Mouse (Mus musculus): ENCODE data around the gene Phex. TPM values are rescaled to one million over a fixed set of nuclear protein-coding genes. Genes with fewer than 3 reads are reported as not detected.
A peak's percentile ranks its signal among the peaks of the same experiment; 100 is the strongest.

Phex gene
- 0.10 and 0.27 TPM in 2 replicates for polyA plus RNA-seq (2016; fragmentation: Nextera tagmentation; extraction: Ambion mirVana)

DNA sequence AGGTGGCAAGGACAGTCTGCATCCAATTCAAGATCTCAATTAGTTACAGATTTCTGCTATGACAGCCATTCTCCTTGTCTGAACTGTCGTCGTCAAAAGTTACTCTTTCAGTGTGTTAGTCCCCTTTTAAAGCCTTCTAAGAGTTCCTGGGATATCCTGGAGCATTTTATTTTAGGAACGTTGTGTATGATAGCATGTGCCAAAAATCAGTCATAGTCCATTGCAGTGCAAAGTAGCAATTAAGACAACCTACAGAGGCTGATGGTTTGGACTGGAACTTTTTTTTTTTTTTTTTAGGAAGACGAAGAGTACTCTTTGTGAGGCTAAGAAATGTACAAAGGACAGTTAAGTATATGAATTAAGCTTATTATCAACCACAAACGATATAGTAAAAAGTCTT, at the start of gene Phex:
Gene Phex, minus strand, starts transcription at position 101 of the 400 bp plus-strand sequence.
- Histone ChIP-seq H3K27me3 (ENCODE audit: insufficient read depth, poor library complexity, severe bottlenecking) (no peaks in the 10 kb centered on the region), H3K36me3 (no peaks in the 10 kb centered on the region), H3K4me1 (replicated peaks) (no peaks in the 10 kb centered on the region), H3K9me3 (no peaks in the 10 kb centered on the region), H3K27ac (no peak within 1 kb of the TSS), H3K4me3 (no peak within 1 kb of the TSS)
- DNase-seq (ENCODE audit: low spot score), result no peak
- WGBS, result 71% methylated on average over 5 of the region's 5 CpGs

GRCm38 (mm10) chrX:157462716-157463115, 47.6 kb upstream of the Phex start:
- Histone ChIP-seq H3K9me3 (no peaks in the 10 kb centered on the region), H3K4me1 (replicated peaks) (no peaks in the 10 kb centered on the region), H3K36me3 (peaks cover 44% of the 10 kb centered on the region), H3K27me3 (ENCODE audit: insufficient read depth, poor library complexity, severe bottlenecking) (no peaks in the 10 kb centered on the region), H3K4me3 (no peak overlapping the region), H3K27ac (no peak overlapping the region)
- WGBS, result 79% methylated on average over 3 of the region's 3 CpGs
- DNase-seq (ENCODE audit: low spot score), result no peak

DNA sequence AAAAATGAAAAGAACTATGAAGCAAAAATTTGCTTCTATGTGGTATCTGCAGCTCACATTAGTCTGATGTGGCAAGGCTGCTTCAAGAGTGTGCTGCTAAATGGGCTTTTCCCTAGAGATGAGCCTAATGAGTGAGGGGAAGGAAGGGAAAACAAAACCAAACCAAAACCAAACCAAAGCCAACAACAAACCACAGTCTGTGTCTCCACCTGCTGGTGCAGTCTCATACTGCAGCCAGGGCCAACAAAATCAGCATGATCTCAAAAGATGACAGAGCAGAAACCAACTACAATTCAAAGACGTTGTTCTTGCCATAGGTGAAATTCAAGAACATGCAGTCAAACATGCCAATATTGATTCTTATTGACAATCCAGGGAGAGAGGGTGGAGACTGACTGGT, 39.3 kb upstream of the Phex start:
- Histone ChIP-seq H3K9me3 (no peaks in the 10 kb centered on the region), H3K36me3 (peaks cover 40% of the 10 kb centered on the region), H3K27ac (no peak overlapping the region), H3K4me1 (replicated peaks) (no peaks in the 10 kb centered on the region), H3K27me3 (ENCODE audit: insufficient read depth, poor library complexity, severe bottlenecking) (no peaks in the 10 kb centered on the region), H3K4me3 (no peak overlapping the region)
- WGBS, result 61% methylated on average over 1 of the region's 1 CpGs
- peak; percentile 41 for DNase-seq (ENCODE audit: low spot score)

DNA sequence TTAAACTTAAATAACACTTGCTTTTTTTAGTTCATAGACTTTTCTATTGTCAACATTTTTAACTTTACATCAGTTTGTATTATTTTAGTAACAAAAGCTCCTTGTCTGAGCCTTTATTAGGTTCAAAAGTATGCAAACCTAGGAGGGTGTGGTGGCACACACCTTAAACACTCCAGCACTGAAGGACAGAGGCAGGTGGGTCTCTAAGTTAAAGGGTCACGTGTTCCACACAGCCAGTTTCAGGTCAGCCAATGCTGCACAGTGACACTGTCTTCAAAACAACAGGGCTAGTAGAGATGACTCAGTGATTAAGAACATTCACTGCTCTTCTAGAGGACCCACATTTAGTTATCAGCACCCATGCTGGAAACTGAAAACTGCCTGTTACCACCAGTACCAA, 33.9 kb upstream of the Phex start:
- Histone ChIP-seq H3K27ac (no peak overlapping the region), H3K4me1 (replicated peaks) (no peaks in the 10 kb centered on the region), H3K4me3 (no peak overlapping the region), H3K36me3 (peaks cover 22% of the 10 kb centered on the region), H3K27me3 (ENCODE audit: insufficient read depth, poor library complexity, severe bottlenecking) (no peaks in the 10 kb centered on the region), H3K9me3 (no peaks in the 10 kb centered on the region)
- WGBS, result 89% methylated on average over 1 of the region's 1 CpGs
- DNase-seq (ENCODE audit: low spot score), result no peak

GRCm38 (mm10) chrX:157447431-157447830, 32.3 kb upstream of the Phex start:
- Histone ChIP-seq H3K9me3 (no peaks in the 10 kb centered on the region), H3K36me3 (peaks cover 24% of the 10 kb centered on the region), H3K4me3 (no peak overlapping the region), H3K27ac (no peak overlapping the region), H3K27me3 (ENCODE audit: insufficient read depth, poor library complexity, severe bottlenecking) (no peaks in the 10 kb centered on the region), H3K4me1 (replicated peaks) (no peaks in the 10 kb centered on the region)
- 86% methylated on average over 6 of the region's 6 CpGs for WGBS
- no peak for DNase-seq (ENCODE audit: low spot score)

- no peaks in the 10 kb centered on the region for H3K9me3 ChIP-seq
- H3K4me3 ChIP-seq, result no peak overlapping the region
- no peaks in the 10 kb centered on the region for H3K36me3 ChIP-seq
- no peaks in the 10 kb centered on the region for H3K4me1 ChIP-seq (replicated peaks)
- DNase-seq (ENCODE audit: low spot score), result no peak
- H3K27me3 ChIP-seq (ENCODE audit: insufficient read depth, poor library complexity, severe bottlenecking), result no peaks in the 10 kb centered on the region
- 84% methylated on average over 1 of the region's 1 CpGs for WGBS
- no peak overlapping the region for H3K27ac ChIP-seq
These were observed 19.7 kb upstream of the Phex start for GRCm38 (mm10) chrX:157434768-157435167.

DNA sequence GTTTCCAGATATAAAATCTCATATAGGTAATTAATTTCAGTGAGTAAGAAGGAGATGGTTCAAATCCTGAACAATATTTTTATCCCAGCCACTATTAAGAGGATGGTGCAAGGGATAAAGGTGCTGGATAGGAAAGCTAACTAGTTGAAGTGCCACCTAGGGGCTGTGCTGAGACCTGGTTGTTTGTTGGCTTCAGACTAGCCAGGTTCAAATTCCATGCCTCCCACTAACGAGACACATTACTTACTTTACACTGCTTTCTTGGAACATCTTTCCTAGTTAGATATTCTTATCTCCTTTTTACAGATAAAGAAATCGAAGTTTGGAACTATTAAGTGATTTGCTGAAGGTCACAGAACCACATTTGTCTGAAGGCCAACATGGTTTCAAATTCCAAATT, 4.3 kb upstream of the Phex start:
- WGBS, result 71% methylated on average over 2 of the region's 2 CpGs
- no peaks in the 10 kb centered on the region for H3K4me1 ChIP-seq (replicated peaks)
- no peaks in the 10 kb centered on the region for H3K27me3 ChIP-seq (ENCODE audit: insufficient read depth, poor library complexity, severe bottlenecking)
- no peak overlapping the region for H3K4me3 ChIP-seq
- H3K36me3 ChIP-seq, result no peaks in the 10 kb centered on the region
- no peak overlapping the region for H3K27ac ChIP-seq
- no peaks in the 10 kb centered on the region for H3K9me3 ChIP-seq
- DNase-seq (ENCODE audit: low spot score), result no peak

- Histone ChIP-seq H3K27ac (no peak overlapping the region), H3K4me3 (no peak overlapping the region), H3K27me3 (ENCODE audit: insufficient read depth, poor library complexity, severe bottlenecking) (no peaks in the 10 kb centered on the region), H3K4me1 (replicated peaks) (no peaks in the 10 kb centered on the region), H3K36me3 (no peaks in the 10 kb centered on the region), H3K9me3 (no peaks in the 10 kb centered on the region)
- 80% methylated on average over 6 of the region's 6 CpGs for WGBS
- no peak for DNase-seq (ENCODE audit: low spot score)
These were observed 10.2 kb downstream of the Phex start for GRCm38 (mm10) chrX:157404919-157405318.

GRCm38 (mm10) chrX:157391241-157391640, 23.9 kb downstream of the Phex start:
- Histone ChIP-seq H3K36me3 (no peaks in the 10 kb centered on the region), H3K4me1 (replicated peaks) (no peaks in the 10 kb centered on the region), H3K27ac (no peak overlapping the region), H3K9me3 (no peaks in the 10 kb centered on the region), H3K27me3 (ENCODE audit: insufficient read depth, poor library complexity, severe bottlenecking) (no peaks in the 10 kb centered on the region), H3K4me3 (no peak overlapping the region)
- DNase-seq (ENCODE audit: low spot score), result no peak
- 66% methylated on average over 2 of the region's 2 CpGs for WGBS

DNA sequence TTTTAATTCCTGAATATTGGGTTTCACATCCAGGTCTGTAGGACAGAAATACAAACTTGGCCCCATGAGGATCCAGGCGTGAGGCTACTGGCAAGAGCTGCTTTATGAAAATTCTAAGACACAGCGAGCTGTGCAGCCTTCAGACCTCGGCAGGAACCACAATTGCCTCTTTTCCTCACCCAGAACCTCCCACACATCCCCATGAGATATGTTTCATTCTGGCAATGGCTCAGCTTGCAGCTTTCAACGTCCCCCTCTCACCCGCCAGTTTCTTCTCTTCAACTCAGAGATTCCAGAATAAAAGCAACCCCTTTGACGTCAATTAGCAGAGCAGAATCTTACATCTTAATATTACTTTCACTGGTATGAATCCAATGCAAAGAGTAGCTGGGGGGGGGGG, 25.0 kb downstream of the Phex start:
- DNase-seq (ENCODE audit: low spot score), result no peak
- H3K27ac ChIP-seq, result no peak overlapping the region
- no peaks in the 10 kb centered on the region for H3K4me1 ChIP-seq (replicated peaks)
- H3K4me3 ChIP-seq, result no peak overlapping the region
- H3K27me3 ChIP-seq (ENCODE audit: insufficient read depth, poor library complexity, severe bottlenecking), result no peaks in the 10 kb centered on the region
- H3K36me3 ChIP-seq, result no peaks in the 10 kb centered on the region
- WGBS, result 73% methylated on average over 6 of the region's 6 CpGs
- no peaks in the 10 kb centered on the region for H3K9me3 ChIP-seq

GRCm38 (mm10) chrX:157388419-157388818, 26.7 kb downstream of the Phex start:
- H3K9me3 ChIP-seq, result no peaks in the 10 kb centered on the region
- H3K27ac ChIP-seq, result no peak overlapping the region
- H3K36me3 ChIP-seq, result no peaks in the 10 kb centered on the region
- no peaks in the 10 kb centered on the region for H3K27me3 ChIP-seq (ENCODE audit: insufficient read depth, poor library complexity, severe bottlenecking)
- no peak overlapping the region for H3K4me3 ChIP-seq
- no peaks in the 10 kb centered on the region for H3K4me1 ChIP-seq (replicated peaks)
- WGBS, result 85% methylated on average over 3 of the region's 3 CpGs
- no peak for DNase-seq (ENCODE audit: low spot score)

DNA sequence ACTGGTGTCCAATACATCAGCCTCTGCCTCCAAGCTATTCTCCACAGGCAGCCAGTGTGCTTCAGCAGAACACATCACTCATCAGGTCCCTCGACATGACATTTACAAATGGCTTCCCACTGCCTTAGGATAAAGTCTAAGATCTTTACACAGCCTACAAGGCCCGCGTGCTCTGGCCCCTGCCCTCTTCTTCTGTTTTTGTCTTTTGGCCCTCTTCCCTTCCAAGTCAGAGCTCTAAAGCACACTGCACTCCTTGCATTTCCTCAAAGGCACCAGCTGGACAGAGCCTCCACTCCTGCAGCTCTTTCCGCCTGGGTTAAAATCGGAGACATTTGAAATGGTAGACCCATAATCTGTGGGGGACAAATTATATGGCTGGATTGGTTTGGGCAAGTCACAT, 28.1 kb downstream of the Phex start:
- no peaks in the 10 kb centered on the region for H3K4me1 ChIP-seq (replicated peaks)
- no peak overlapping the region for H3K4me3 ChIP-seq
- H3K36me3 ChIP-seq, result no peaks in the 10 kb centered on the region
- no peaks in the 10 kb centered on the region for H3K27me3 ChIP-seq (ENCODE audit: insufficient read depth, poor library complexity, severe bottlenecking)
- no peaks in the 10 kb centered on the region for H3K9me3 ChIP-seq
- whole genome bisulfite sequencing, result 68% methylated on average over 5 of the region's 5 CpGs
- no peak overlapping the region for H3K27ac ChIP-seq
- no peak for DNase-seq (ENCODE audit: low spot score)

DNA sequence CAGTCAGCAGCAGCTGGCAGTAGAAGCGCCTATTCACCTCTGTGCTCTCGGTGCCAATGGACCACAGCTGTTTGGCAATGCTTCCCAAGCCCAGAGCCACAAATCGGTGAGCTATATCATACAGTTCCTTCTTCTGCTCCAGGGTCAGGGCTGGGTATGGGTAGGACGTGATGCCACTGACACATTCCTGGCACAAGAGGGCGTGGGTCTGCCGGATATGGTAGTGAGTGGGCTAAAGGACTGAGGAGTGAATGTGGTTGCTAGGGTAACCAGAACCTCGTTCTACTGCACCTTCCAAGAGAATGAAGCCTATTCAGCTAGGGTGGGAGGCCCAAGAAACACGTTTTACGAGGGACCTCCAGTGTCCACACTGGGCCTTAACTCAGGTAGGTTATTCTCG, 36.3 kb downstream of the Phex start:
- WGBS, result 56% methylated on average over 10 of the region's 10 CpGs

GRCm38 (mm10) chrX:157377456-157377855, 37.7 kb downstream of the Phex start:
- WGBS, result 73% methylated on average over 1 of the region's 1 CpGs
- Histone ChIP-seq H3K9me3 (no peaks in the 10 kb centered on the region), H3K4me3 (no peak overlapping the region), H3K27ac (no peak overlapping the region), H3K27me3 (ENCODE audit: insufficient read depth, poor library complexity, severe bottlenecking) (no peaks in the 10 kb centered on the region), H3K4me1 (replicated peaks) (no peaks in the 10 kb centered on the region), H3K36me3 (no peaks in the 10 kb centered on the region)
- DNase-seq (ENCODE audit: low spot score), result no peak

More for the DNA sequence above, 36.3 kb downstream of the Phex start:
- H3K4me3 ChIP-seq, result no peak overlapping the region
- H3K9me3 ChIP-seq, result no peaks in the 10 kb centered on the region
- peak; percentile 3 for DNase-seq (ENCODE audit: low spot score)
- no peak overlapping the region for H3K27ac ChIP-seq
- no peaks in the 10 kb centered on the region for H3K4me1 ChIP-seq (replicated peaks)
- no peaks in the 10 kb centered on the region for H3K36me3 ChIP-seq
- H3K27me3 ChIP-seq (ENCODE audit: insufficient read depth, poor library complexity, severe bottlenecking), result no peaks in the 10 kb centered on the region

Measured in hindbrain, embryonic 10.5 days (tissue).